Mouse (Mus musculus): ENCODE data around the gene Slc23a3.

- TF ChIP-seq CTCF (IDR thresholded peaks at IDR 0.05; ENCODE audit: low read depth, low read length) (no peak), POLR2A (IDR thresholded peaks at IDR 0.05; ENCODE audit: insufficient read depth, low read length) (no peak)
Measured at GRCm38 (mm10) chr1:75155837-75156236, 22.1 kb upstream of the Slc23a3 start.

All from ES-Bruce4 (cell line).